Mouse (Mus musculus): ENCODE results near the gene P4hb. TPM values are rescaled to one million over a fixed set of nuclear protein-coding genes. Genes with fewer than 3 reads are reported as not detected.

Gene P4hb
- total RNA-seq, 1 experiment, result 904 TPM

- Histone ChIP-seq H3K9me3 (ENCODE audit: control insufficient read depth, insufficient read depth, low read depth, low read length) (no peaks in the 10 kb centered on the region), H3K9ac (ENCODE audit: insufficient read depth, low read depth, low read length, poor library complexity, severe bottlenecking) (peak overlapping the region; percentile 80), H3K4me3 (ENCODE audit: insufficient read depth in 1 of 2, low read depth in 1 of 2, low read length in 2 of 2, poor library complexity in 1 of 2, severe bottlenecking in 1 of 2) (peak overlapping the region; percentile 74 to 76), H3K27ac (ENCODE audit: insufficient read depth, low read depth, low read length, poor library complexity, severe bottlenecking) (no peak overlapping the region), H3K4me1 (ENCODE audit: control insufficient read depth in 2 of 2, insufficient read depth in 2 of 2, low read length in 2 of 2, poor library complexity in 1 of 2) (peaks cover 0 to 9% of the 10 kb centered on the region in 2 experiments; a peak in 3 of 4 replicates), H3K36me3 (ENCODE audit: control insufficient read depth, insufficient read depth, low read length, poor library complexity, severe bottlenecking) (no peaks in the 10 kb centered on the region; the same call in 1 of the 2 replicates)
- in situ Hi-C loops (cut with MboI; ENCODE audit: low sequenced_read_pairs in 2 of 2, unreplicated experiment in 2 of 2), result no loop called here
- TF ChIP-seq CHD2 (IDR thresholded peaks at IDR 0.05; ENCODE audit: low read depth, low read length) (no peak), MAFK (IDR thresholded peaks at IDR 0.05; ENCODE audit: insufficient read depth, low read depth, low read length) (no peak), HCFC1 (IDR thresholded peaks at IDR 0.05; ENCODE audit: borderline replicate concordance, insufficient read depth, low read length) (no peak), ZNF384 (IDR thresholded peaks at IDR 0.05; ENCODE audit: low read depth, low read length) (no peak), ZC3H11A (IDR thresholded peaks at IDR 0.05; ENCODE audit: borderline replicate concordance, low read depth, low read length) (no peak)
- no peak for DNase-seq (ENCODE audit: low read depth, low spot score)
Observed at GRCm38 (mm10) chr11:120549986-120550809, 22.9 kb downstream of the P4hb start.

- H3K9me3 ChIP-seq (ENCODE audit: control insufficient read depth, insufficient read depth, low read depth, low read length), result no peaks in the 10 kb centered on the region
- TF ChIP-seq ZC3H11A (IDR thresholded peaks at IDR 0.05; ENCODE audit: borderline replicate concordance, low read depth, low read length) (no peak), CHD2 (IDR thresholded peaks at IDR 0.05; ENCODE audit: low read depth, low read length) (no peak), ZNF384 (IDR thresholded peaks at IDR 0.05; ENCODE audit: low read depth, low read length) (no peak), HCFC1 (IDR thresholded peaks at IDR 0.05; ENCODE audit: borderline replicate concordance, insufficient read depth, low read length) (no peak), MAFK (IDR thresholded peaks at IDR 0.05; ENCODE audit: insufficient read depth, low read depth, low read length) (no peak)
- H3K27ac ChIP-seq (ENCODE audit: insufficient read depth, low read depth, low read length, poor library complexity, severe bottlenecking), result no peak within 1 kb of the TSS
- H3K4me1 ChIP-seq (ENCODE audit: control insufficient read depth in 2 of 2, insufficient read depth in 2 of 2, low read length in 2 of 2, poor library complexity in 1 of 2), result peaks cover 0 to 9% of the 10 kb centered on the region in 2 experiments; a peak in 3 of 4 replicates
- peaks cover 1% of the 10 kb centered on the region; the same call in 1 of the 2 replicates for H3K36me3 ChIP-seq (ENCODE audit: control insufficient read depth, insufficient read depth, low read length, poor library complexity, severe bottlenecking)
- peak; percentile 65 for DNase-seq (ENCODE audit: low read depth, low spot score)
- in situ Hi-C loops (cut with MboI; ENCODE audit: low sequenced_read_pairs in 2 of 2, unreplicated experiment in 2 of 2), result no loop called here
- peak within 1 kb of the TSS; percentile 80 for H3K9ac ChIP-seq (ENCODE audit: insufficient read depth, low read depth, low read length, poor library complexity, severe bottlenecking)
- H3K4me3 ChIP-seq (ENCODE audit: insufficient read depth in 1 of 2, low read depth in 1 of 2, low read length in 2 of 2, poor library complexity in 1 of 2, severe bottlenecking in 1 of 2), result peak within 1 kb of the TSS; percentile 76 to 86
Observed at GRCm38 (mm10) chr11:120549168-120549945, 23.7 kb downstream of the P4hb start, which contains the start of gene Mcrip1. Mcrip1 (minus strand) TSS chr11:120549727.

- Histone ChIP-seq H3K36me3 (ENCODE audit: control insufficient read depth, insufficient read depth, low read length, poor library complexity, severe bottlenecking) (peaks cover 5% of the 10 kb centered on the region; the same call in 1 of the 2 replicates), H3K4me3 (ENCODE audit: insufficient read depth in 1 of 2, low read depth in 1 of 2, low read length in 2 of 2, poor library complexity in 1 of 2, severe bottlenecking in 1 of 2) (peak overlapping the region; percentile 76 to 86), H3K4me1 (ENCODE audit: control insufficient read depth in 2 of 2, insufficient read depth in 2 of 2, low read length in 2 of 2, poor library complexity in 1 of 2) (peaks cover 0 to 9% of the 10 kb centered on the region in 2 experiments; a peak in 3 of 4 replicates), H3K9ac (ENCODE audit: insufficient read depth, low read depth, low read length, poor library complexity, severe bottlenecking) (peak overlapping the region; percentile 75), H3K27ac (ENCODE audit: insufficient read depth, low read depth, low read length, poor library complexity, severe bottlenecking) (no peak overlapping the region), H3K9me3 (ENCODE audit: control insufficient read depth, insufficient read depth, low read depth, low read length) (no peaks in the 10 kb centered on the region)
- in situ Hi-C loops (cut with MboI; ENCODE audit: low sequenced_read_pairs in 2 of 2, unreplicated experiment in 2 of 2), result no loop called here
- no peak for TF ChIP-seq ZNF384 (IDR thresholded peaks at IDR 0.05; ENCODE audit: low read depth, low read length)
- no peak for DNase-seq (ENCODE audit: low read depth, low spot score)
Observed at GRCm38 (mm10) chr11:120548786-120549167, 24.3 kb downstream of the P4hb start.

GRCm38 (mm10) chr11:120548214-120548613 lies 24.8 kb downstream of the P4hb start:
- H3K9me3 ChIP-seq (ENCODE audit: control insufficient read depth, insufficient read depth, low read depth, low read length), result no peaks in the 10 kb centered on the region
- H3K9ac ChIP-seq (ENCODE audit: insufficient read depth, low read depth, low read length, poor library complexity, severe bottlenecking), result no peak overlapping the region
- TF ChIP-seq ZNF384 (IDR thresholded peaks at IDR 0.05; ENCODE audit: low read depth, low read length) (no peak), CHD2 (IDR thresholded peaks at IDR 0.05; ENCODE audit: low read depth, low read length) (no peak), ZC3H11A (IDR thresholded peaks at IDR 0.05; ENCODE audit: borderline replicate concordance, low read depth, low read length) (no peak), HCFC1 (IDR thresholded peaks at IDR 0.05; ENCODE audit: borderline replicate concordance, insufficient read depth, low read length) (no peak), MAFK (IDR thresholded peaks at IDR 0.05; ENCODE audit: insufficient read depth, low read depth, low read length) (no peak)
- no peak for DNase-seq (ENCODE audit: low read depth, low spot score)
- peaks cover 5% of the 10 kb centered on the region; the same call in 1 of the 2 replicates for H3K36me3 ChIP-seq (ENCODE audit: control insufficient read depth, insufficient read depth, low read length, poor library complexity, severe bottlenecking)
- no peak overlapping the region for H3K4me3 ChIP-seq (ENCODE audit: insufficient read depth in 1 of 2, low read depth in 1 of 2, low read length in 2 of 2, poor library complexity in 1 of 2, severe bottlenecking in 1 of 2)
- H3K27ac ChIP-seq (ENCODE audit: insufficient read depth, low read depth, low read length, poor library complexity, severe bottlenecking), result no peak overlapping the region
- in situ Hi-C loops (cut with MboI; ENCODE audit: low sequenced_read_pairs in 2 of 2, unreplicated experiment in 2 of 2), result no loop called here
- H3K4me1 ChIP-seq (ENCODE audit: control insufficient read depth in 2 of 2, insufficient read depth in 2 of 2, low read length in 2 of 2, poor library complexity in 1 of 2), result peaks cover 0 to 9% of the 10 kb centered on the region in 2 experiments; a peak in 3 of 4 replicates
